Mouse (Mus musculus) bone marrow, adult 2 months (tissue): Measurements from ENCODE around the gene Trim14.

ENCODE experiments used
- CTCF ChIP-seq: fragments of 200-500 bp; IDR thresholded peaks from 2 replicates; pipeline ENCODE4 v1.5.1; 2011; ENCODE audit warnings: low read length, control low read depth; ENCODE audit not compliant: control insufficient read depth, insufficient read depth
- POLR2A ChIP-seq: fragments of 200-500 bp; IDR thresholded peaks from 2 replicates; pipeline ENCODE4 v1.6.1; 2011; ENCODE audit warnings: low read depth, mild to moderate bottlenecking, control low read depth, low read length, borderline replicate concordance; ENCODE audit not compliant: control insufficient read depth

DNA sequence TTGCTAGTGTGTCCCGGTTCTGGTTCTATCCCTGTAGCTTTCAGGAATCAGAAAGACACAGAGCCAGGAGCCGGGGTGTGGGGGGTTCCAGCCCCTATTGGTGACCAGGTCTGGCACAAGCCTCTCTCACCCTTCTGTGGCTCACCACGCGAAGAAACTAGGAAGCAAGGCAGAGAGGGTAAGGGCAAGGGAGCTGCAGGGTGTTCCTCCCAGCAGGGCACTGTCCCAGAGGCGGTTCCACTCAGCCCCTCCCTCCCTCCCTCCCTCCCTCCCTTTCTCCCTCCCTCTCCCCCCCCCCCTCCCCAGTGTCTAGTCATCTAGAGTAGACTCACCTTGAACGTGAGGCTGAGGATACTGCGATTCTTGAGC lies 8.4 kb downstream of the Trim14 start:
- TF ChIP-seq CTCF: no peak
- no peak for TF ChIP-seq POLR2A
